Mouse (Mus musculus) lung, adult 18-20 months (tissue): Measurements from ENCODE around the gene Ago1.

Experiments
- DNase-seq, 2 experiments: peaks; one replicate each; pipeline ENCODE4 v3.0.0; 2022; ENCODE audit warnings: mixed read lengths in 2 of 2

Ago1 gene

DNA sequence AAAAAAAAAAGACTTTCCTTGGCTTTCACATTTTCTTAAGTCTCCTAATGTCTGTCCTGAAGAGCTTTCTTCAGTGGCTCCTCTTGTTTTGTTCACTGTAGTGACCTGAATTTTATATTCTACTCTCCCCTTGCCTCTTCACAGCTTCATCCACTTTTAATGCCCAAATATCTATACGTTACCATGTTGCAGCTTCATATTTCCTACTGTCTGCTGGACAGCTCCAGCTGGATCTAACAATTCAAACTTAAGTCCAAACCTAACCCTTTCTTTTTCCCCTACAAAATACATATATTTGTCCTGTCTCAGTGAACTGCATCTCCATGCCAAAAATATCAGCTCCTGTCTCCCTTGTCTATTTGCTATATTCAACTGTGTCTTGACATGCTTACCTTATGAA lies 951 bp upstream of the Ago1 start:
- DNase-seq = no peak

DNA sequence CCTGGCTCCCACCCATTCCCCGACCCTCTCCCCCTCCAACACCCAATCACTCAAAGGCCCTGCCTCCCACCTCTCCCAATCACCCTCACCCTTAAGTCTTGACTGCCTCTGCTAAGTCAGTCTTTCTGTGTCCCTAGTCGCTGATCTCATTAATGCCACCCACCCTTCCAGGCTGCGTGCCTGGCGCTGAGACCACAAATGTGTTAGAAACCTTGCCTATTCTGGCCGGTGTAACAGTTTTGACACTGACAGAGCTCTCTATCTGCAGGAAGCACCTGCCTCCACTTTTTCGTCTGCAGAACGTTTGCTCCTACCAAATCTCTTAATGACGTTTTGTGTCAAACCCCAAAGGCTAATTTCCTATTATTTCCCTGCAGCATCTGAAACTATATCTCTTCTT lies 542 bp upstream of the Ago1 start:
- DNase-seq = no peak

DNA sequence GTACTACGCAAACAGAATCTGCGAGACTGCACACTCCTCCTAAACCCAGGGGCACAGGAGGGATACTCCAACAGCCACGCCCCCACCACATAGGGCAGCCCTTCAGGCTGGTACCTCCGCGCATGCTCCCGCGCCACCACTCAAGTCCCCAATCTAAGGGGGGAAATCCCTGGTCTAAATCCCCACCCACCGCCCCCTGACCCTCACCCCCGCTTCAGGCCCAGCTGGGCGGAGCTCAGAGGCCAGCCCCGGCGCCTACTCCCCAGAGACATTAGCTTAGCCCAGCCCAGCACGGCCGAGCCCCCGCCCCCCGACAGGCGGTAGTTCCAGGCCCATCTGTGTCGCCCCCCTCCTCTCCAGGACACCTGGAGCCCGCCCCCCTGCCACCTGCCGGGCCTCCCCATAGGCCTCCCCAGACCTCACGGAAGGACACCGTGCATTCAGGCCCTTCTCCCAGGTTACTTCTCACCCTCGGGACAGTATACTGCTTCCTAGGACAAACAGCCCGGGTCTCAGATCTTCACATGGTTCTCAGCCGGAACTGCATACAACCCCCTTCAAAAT lies 580 bp downstream of the Ago1 start:
- DNase-seq = peak; percentile 67 to 75

DNA sequence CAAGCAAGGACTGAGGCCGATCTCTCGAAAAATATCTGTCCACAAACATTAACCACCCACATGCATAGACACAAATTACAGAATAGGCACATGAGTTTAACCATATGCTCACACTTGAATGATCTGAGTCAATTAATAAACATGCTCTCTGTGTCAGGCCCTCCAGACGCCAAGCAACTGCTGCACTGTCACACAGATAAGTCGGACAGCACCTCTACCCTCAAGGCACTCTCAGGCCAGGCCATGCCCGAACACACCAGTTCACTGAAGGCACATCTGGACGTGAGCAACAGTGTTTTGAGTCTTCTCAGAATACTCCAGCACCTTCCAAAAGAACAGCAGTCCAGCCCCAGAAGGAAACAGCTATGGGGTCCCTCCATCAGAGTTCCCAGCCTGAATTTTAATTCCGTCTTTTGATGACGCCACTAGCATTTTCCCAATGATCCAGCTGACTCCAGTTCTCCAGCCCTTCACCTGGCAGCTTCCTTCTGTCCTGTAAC lies 2.1 kb downstream of the Ago1 start:
- no peak for DNase-seq

GRCm38 (mm10) chr4:126465843-126466242 lies 2.5 kb downstream of the Ago1 start:
- DNase-seq = peak in 1 of 2 experiments; percentile 19

DNA sequence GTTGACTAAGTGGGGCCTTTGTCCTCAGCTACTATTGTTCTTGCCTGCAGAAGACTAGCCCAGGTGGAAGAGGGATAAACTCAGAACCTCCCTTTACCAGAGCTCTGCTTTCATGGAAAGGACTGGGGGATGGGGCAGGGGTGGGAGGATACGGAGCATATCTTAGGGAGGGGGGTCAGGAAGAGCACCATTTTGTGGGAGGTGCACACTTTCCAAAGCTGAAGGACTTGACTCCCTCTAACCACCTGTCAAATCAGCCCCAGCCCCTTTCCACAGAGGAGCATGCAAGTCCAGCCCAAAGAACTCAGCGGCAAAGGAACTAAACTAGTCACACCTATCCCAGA lies 3.5 kb downstream of the Ago1 start:
- DNase-seq = no peak

- DNase-seq = no peak
These were observed 4.0 kb downstream of the Ago1 start for GRCm38 (mm10) chr4:126464189-126464891.

DNA sequence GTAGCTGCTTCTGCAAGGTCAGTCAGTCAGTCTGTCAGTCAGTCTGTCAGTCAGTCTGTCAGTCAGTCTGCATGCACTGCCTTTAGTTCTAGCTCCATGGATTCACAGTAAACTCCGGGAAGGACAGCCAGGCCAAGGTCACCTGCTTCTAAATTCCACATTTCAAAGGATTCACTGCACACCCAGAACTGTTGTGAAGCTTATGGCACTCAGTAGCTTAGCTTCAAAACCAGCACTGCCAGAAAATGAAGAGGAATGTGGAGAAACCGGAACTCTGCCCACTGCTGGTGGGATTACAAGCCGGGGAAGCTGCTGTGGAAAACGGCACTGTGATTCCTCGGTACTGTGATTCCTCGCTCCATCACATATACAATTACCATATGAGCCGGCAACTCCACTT lies 12.9 kb downstream of the Ago1 start:
- no peak for DNase-seq

- DNase-seq = no peak
These were observed 13.7 kb downstream of the Ago1 start for GRCm38 (mm10) chr4:126454547-126455254.

DNA sequence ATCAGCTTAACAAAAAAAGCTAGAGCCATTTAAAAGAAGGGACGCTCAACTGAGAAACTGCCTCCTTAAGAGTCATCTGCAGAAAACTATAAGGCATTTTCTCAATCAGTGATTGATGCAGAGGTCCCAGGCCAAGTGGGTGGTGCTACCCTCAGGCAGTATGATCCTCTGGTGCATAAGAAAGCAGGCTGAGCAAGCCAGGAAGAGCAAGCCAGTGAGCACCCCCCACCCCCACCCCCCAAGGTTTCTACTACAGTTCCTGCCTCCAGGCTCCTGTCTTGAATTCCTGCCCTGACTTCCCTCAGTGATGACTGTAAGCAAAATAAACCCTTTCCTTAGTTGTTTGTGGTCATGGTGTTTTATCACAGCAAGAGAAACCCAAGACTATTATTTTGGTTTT lies 18.1 kb downstream of the Ago1 start:
- DNase-seq = no peak

GRCm38 (mm10) chr4:126447126-126447525 lies 21.3 kb downstream of the Ago1 start:
- peak; percentile 42 to 49 for DNase-seq

DNA sequence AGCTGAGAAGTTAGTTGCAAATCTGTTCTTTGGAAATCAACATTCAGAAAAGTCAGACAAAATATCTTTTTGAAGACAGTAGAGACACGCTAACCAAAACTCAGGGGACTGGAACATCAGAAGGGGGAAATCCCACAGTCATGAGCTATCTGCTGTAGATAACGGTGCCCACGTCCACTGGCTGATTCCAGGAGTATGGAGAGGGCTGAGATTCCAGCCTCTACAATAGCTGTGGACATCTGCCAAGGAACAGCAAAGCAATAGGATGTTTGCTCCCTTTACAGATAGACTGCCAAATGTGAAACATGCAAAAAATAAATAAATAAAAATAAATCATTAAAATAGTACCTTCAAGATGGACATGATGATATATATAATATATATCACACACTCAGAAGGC lies 23.9 kb downstream of the Ago1 start:
- no peak for DNase-seq

DNA sequence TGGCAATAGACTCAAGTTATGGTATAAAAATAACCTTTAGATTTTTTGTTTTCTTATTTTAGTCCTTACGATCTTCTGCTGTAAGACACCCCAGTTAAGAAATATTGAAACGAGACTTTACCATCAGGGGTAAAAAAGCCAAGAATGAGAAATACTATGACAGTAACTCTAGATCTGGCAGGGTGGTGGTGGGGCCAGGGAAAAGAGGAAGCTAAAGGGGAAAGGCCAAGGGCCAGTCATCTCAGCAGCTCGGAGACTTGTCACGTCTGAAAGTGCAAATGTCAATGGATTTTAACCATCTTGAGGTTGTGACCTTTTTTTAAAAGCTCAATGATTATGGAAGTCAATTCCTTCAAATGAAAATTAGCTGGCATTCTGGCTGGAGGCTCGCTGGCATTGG lies 30.1 kb downstream of the Ago1 start:
- DNase-seq = no peak

DNA sequence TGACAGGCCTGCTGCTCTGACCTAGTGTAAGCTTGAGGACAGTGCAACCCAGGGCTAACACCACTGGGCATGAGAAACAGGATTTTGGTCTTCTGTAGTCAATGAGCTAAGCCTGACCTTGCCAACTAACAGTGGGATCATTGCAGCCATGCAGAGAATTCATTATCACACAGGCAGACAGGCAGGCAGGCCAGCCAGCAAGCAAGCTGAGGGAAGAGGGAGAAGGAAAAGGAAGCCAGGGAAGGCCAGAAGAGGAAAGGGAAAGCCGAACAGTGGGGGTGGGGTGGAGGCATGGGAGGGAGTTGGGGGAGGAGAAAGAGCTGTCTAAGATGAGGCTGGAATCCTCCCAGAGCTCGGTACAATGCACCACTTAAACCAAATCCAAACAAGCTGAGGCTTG lies 32.1 kb downstream of the Ago1 start:
- DNase-seq = no peak

- DNase-seq = no peak
These were observed 34.3 kb downstream of the Ago1 start for GRCm38 (mm10) chr4:126434094-126434493.

GRCm38 (mm10) chr4:126433175-126433574 lies 35.2 kb downstream of the Ago1 start:
- no peak for DNase-seq

GRCm38 (mm10) chr4:126431746-126432145 lies 36.6 kb downstream of the Ago1 start:
- no peak for DNase-seq

DNA sequence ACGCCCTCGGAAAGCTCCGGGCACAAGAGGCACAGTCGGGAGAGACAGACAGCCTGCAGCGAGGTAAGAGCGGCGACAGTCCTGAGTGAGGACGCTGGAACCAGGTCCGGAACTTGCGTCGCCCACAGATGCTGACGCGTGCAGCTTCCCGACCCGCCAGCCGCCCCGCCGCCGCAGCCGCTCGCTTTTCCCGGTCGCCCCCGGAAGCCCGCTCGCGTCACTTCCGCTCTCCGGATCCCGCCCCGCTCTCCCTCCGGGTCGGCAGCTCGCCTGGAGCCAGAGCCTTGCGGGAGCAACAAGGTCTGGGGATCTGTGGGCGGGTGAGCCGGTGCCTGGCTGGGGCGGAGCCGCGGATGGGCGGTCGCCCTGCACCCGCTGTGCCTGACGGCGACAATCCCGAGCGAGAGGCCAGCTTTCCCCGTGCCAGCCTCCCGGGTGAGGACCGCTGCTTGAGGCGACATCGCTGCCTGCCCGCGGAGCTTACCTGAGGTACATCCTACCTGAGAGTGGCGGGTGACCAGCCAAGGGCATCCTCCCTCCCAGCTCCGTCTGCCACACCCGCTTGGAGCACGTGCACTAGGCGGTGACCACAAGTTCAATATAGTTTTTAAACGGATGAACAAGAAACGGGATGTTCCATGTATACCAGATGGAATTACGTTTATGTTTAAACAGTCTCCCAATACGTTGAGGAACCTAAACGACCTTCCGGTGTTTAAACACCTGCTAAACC lies 38.9 kb downstream of the Ago1 start, which contains the start of gene Ago3:
Gene Ago3 (minus strand): TSS at position 210 of the 733 bp plus-strand sequence.
- peak; percentile 96 to 97 for DNase-seq

DNA sequence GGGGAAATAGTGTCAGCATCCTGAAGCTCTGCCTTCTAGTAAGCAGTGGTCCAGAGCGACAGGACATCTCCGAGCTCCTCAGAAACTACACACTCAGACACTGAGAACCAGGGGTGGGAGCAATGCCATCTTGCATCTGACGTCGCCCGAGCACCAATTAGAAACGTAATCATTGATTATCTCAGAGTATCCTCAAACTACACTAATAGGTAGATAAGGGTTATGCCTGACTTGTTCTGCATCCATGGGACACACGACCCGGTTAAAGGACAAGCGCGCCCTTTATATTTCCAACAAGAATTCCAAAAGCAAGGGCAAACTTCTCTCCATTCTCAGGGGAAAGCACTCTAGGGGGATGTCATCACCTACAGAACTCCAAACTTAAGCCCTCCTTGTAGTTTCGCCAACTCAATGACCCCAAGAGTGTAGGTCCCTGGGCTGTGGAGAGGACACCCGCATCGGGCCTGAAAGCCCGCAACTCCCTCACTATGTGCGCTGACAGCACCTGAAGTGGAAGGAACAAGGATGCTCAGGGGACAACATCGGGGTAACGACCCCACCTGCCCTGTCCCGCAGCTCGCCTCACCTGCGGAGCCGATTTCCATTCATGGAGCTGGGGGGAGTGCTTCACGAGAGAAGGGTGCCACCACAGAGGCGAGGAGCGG lies 39.6 kb downstream of the Ago1 start:
- DNase-seq = no peak

DNA sequence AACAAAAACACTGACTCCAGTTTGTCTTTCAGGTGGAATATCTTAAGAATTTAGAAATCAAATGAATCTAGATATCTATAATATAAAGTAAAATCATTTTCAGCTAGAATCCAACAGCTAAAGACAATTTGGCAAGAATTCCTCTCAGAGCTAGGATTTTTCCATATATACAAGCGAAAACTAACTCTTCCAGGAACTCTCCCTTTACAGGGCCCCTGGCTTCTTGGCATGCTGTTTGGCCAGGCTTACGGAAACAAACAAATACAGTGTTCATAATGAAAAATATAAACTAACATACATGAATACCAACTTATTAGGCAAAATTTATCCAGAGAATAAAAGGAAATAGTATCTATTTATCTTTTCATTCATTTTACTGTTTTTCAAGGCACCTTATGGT lies 44.5 kb downstream of the Ago1 start:
- no peak for DNase-seq

- no peak for DNase-seq
These were observed 52.7 kb downstream of the Ago1 start for GRCm38 (mm10) chr4:126415707-126416106.

- no peak for DNase-seq
These were observed 55.9 kb downstream of the Ago1 start for GRCm38 (mm10) chr4:126412526-126412925.
